Mouse (Mus musculus): ENCODE data around the gene Hs6st3.

Gene Hs6st3

DNA sequence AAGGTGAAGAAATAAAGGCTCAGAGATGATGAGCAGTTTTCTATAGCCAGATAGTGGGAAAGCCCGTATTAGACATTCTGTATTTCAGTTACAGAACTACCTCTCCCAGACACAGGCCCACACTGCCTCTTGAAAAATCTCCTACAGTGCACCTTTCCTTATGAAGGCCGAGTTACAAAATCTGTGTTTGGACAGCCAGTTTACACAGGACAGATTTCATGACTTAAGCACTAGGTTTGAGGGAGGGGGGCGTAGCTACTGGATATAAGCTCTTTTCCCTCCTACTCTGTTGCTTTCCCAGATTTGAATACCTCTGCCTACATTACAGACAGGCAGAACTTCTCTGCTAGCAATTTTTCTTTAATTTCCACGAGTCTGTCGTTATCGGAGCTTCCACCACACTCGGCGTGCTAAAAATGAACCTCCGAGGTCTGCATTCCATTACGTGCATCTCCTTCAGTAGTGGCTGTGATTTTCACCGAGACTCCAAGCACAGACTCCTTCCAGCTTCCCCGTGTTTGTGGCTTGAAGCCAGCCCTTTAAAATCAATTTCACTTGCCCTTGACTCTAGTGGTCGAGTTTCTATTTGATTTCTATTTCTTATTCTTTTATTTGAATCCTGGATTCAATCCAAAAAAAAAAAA is 770.0 kb downstream of the Hs6st3 start:
- no peak for DNase-seq (ENCODE audit: low read depth)

DNA sequence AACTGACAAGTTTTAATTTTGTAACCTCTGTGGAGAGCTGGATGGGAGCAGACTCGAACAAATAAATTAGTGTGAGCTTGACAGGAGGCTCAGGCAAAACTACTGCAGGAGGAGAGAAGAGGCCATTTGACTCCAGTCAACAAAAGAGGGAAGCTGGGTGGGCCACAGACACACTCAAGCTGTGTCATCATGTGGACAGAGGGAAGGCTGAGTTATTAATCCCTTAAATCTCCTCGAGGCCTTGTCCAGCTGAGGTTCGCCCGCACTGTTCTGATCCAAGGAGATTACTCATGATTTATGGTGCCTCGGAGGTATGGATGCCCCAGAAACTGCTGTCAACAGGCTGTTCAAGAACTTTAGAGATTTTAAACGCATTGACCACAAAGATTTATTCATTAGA is 776.4 kb downstream of the Hs6st3 start:
- DNase-seq (ENCODE audit: low read depth) = no peak

DNA sequence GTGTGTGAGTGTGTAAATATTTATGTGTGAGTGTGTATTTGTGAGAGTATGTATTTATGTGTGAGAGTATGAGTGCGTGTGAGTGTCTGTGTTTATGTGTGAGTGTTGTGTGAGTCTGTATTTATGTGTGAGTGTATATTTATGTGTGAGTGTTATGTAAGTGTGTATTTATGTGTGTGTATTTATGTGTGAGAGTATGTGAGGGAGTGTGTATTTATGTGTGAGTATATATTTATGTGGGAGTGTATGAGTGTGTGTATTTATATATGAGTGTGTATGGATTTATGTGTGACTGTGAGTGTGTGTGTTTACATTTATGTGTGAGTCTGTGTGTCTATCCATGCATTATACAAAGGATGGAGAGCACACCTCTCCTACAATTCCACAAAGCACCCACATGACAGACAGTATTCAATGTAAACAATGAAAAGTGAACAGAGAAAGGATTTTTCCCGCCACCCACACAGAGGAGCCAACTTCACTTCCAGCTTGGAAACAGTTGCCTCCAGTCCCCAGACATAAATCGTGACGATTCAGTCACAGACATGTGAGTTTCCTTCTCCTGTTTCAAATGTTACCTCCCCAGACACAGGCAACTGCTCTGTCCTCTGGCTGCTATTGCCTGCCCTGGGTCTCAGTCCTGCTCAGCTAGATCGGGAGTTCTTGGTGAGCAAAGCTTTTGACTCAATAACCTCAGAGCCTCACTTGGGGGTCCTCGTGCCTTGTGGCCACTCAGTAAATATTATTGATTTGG is 780.3 kb downstream of the Hs6st3 start:
- no peak for DNase-seq (ENCODE audit: low read depth)

DNA sequence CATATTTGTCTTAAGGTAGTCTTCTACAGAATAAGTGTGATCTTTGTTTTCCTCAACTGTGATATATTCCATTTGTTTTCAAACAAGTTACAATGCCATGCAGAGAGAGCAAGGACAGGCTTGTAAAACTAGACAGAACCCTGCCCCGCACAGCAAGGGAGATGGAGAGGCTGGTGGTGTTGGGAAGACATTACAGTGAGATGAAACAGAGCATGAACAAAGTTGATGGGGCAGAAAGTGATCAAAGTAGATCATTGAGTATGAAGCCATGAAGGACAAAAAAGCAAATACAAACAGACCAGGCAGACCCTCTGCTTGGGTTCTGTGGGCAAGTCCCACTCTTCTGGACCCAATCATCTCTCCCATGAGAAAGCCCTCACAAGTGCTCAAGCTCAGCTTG is 781.0 kb downstream of the Hs6st3 start:
- no peak for DNase-seq (ENCODE audit: low read depth)

All from c-Kit-positive CD71-negative TER-119-negative erythroid progenitor cells, embryonic 14.5 days (primary cell).